Mouse (Mus musculus) megakaryocyte progenitor cell, adult 5-6 weeks (primary cell): ENCODE measurements around the gene Ezh1. TPM values are rescaled to one million over a fixed set of nuclear protein-coding genes. Genes with fewer than 3 reads are reported as not detected.
"Not testable (repeated sequence)": the region's sequence is repeated elsewhere in the genome, so short reads cannot be mapped to it uniquely, and the experiment has no call there.

Source experiments
- ATAC-seq: replicated peaks from 2 replicates; pipeline ENCODE4 v1.8.0; 2016; ENCODE audit warnings: mild to moderate bottlenecking, moderate TSS enrichment, inconsistent platforms; ENCODE audit not compliant: poor library complexity
- total RNA-seq, 2 experiments: library from RNA; stranded (forward) in 1 of 2; stranded (reverse) in 1 of 2; fragments of 157-497, 149-512 nt in 1 of 2; fragments of 200-1000 nt in 1 of 2; gene quantifications; 2 replicates each; pipeline versions ENCODE4 v1.2.3 to v1.2.4; 2015 to 2017

Ezh1 gene
- total RNA-seq, 2 experiments from 2014 or later, result 13.2 to 15.8 TPM

GRCm38 (mm10) chr11:101170354-101170810 is 55.9 kb downstream of the Ezh1 start, which contains the start of gene Cntnap1:
Gene Cntnap1, plus strand, starts transcription at chr11:101170523.
- ATAC-seq, result no peak

GRCm38 (mm10) chr11:101169301-101170107 is 56.8 kb downstream of the Ezh1 start:
- ATAC-seq, result no peak

- no peak for ATAC-seq
Observed at GRCm38 (mm10) chr11:101168301-101168980, 57.8 kb downstream of the Ezh1 start.

- no peak for ATAC-seq
Observed at GRCm38 (mm10) chr11:101167963-101168300, 58.3 kb downstream of the Ezh1 start.

GRCm38 (mm10) chr11:101167211-101167962 is 58.9 kb downstream of the Ezh1 start:
- no peak for ATAC-seq

GRCm38 (mm10) chr11:101166357-101166756 is 59.9 kb downstream of the Ezh1 start:
- ATAC-seq, result no peak

GRCm38 (mm10) chr11:101164677-101165580 is 61.3 kb downstream of the Ezh1 start:
- ATAC-seq, result peak; percentile 53

- ATAC-seq, result no peak
Observed at GRCm38 (mm10) chr11:101164351-101164665, 62.0 kb downstream of the Ezh1 start.

- ATAC-seq, result no peak
Observed at GRCm38 (mm10) chr11:101163476-101164350, 62.5 kb downstream of the Ezh1 start.

- no peak for ATAC-seq
Observed at GRCm38 (mm10) chr11:101162772-101163171, 63.5 kb downstream of the Ezh1 start.

GRCm38 (mm10) chr11:101162301-101162700 is 64.0 kb downstream of the Ezh1 start:
- ATAC-seq, result no peak

- ATAC-seq, result no peak
Observed at GRCm38 (mm10) chr11:101161551-101161950, 64.7 kb downstream of the Ezh1 start.

GRCm38 (mm10) chr11:101160981-101161505 is 65.2 kb downstream of the Ezh1 start:
- not testable (repeated sequence) for ATAC-seq

GRCm38 (mm10) chr11:101160151-101160550 is 66.1 kb downstream of the Ezh1 start:
- not testable (repeated sequence) for ATAC-seq

- ATAC-seq, result peak; percentile 42
Observed at GRCm38 (mm10) chr11:101155728-101156371, 70.4 kb downstream of the Ezh1 start, which contains the start of gene Tubg2. Gene Tubg2, plus strand, starts transcription at chr11:101155907.

GRCm38 (mm10) chr11:101155151-101155550 is 71.1 kb downstream of the Ezh1 start:
- no peak for ATAC-seq

- ATAC-seq, result no peak
Observed at GRCm38 (mm10) chr11:101154648-101155047, 71.6 kb downstream of the Ezh1 start.

GRCm38 (mm10) chr11:101152825-101153224 is 73.4 kb downstream of the Ezh1 start:
- no peak for ATAC-seq

GRCm38 (mm10) chr11:101151063-101151462 is 75.2 kb downstream of the Ezh1 start:
- no peak for ATAC-seq
